In genomic region chr5:125404536-125404902, GRCm38 (mm10) we compare ENCODE assay signal across 8 mouse cellular contexts. TPM values are rescaled to one million over a fixed set of nuclear protein-coding genes. Genes with fewer than 3 reads are reported as not detected.
DNase-seq lines count a peak whose midpoint lies in the region; ATAC-seq and TF ChIP-seq lines count a peak whose summit lies in the region.

No protein-coding gene starts in this region.

- TF ChIP-seq CTCF in forebrain, postnatal 0 days (IDR thresholded peaks at IDR 0.05; ENCODE audit: low read depth) = no peak

- WGBS in heart, embryonic 14.5 days = 3% methylated on average over 7 of the region's 7 CpGs
- WGBS in forebrain, postnatal 0 days = 0% methylated on average over 7 of the region's 7 CpGs

- peak overlapping the region; percentile 86 for H3K4me2 ChIP-seq in heart, embryonic 14.5 days (ENCODE audit: low read length)
- H3K4me2 ChIP-seq in forebrain, postnatal 0 days (ENCODE audit: low read depth) = peak overlapping the region; percentile 57

- no peaks in the 10 kb centered on the region for H3K27me3 ChIP-seq in heart, embryonic 14.5 days (ENCODE audit: control insufficient read depth, insufficient read depth, low read length)
- no peaks in the 10 kb centered on the region for H3K27me3 ChIP-seq in forebrain, postnatal 0 days (ENCODE audit: insufficient read depth, low read length)

- DNase-seq in heart, adult 11 months = no peak
- peak; percentile 59 for DNase-seq in MN1 (ENCODE audit: low spot score)
- peak; percentile 67 for DNase-seq in forebrain, postnatal 0 days
- DNase-seq in lung, postnatal 10 days = peak; percentile 51
- DNase-seq in cerebellum, adult 18-20 months = no peak
- no peak for DNase-seq in spleen, postnatal 36 days (ENCODE audit: low spot score in 2 of 2)
- DNase-seq in gastrocnemius, adult 8-10 months (ENCODE audit: low spot score in 2 of 2) = no peak

- H3K4me3 ChIP-seq in heart, embryonic 14.5 days (ENCODE audit: control insufficient read depth in 1 of 2, insufficient read depth in 1 of 2, low read depth in 1 of 2, low read length in 2 of 2) = peak overlapping the region; percentile 49 to 60
- H3K4me3 ChIP-seq in forebrain, postnatal 0 days (ENCODE audit: low read depth, low read length) = peak overlapping the region; percentile 46

- H3K4me1 ChIP-seq in heart, embryonic 14.5 days (ENCODE audit: control insufficient read depth in 2 of 2, insufficient read depth in 2 of 2, low read length in 2 of 2) = peaks cover 11 to 17% of the 10 kb centered on the region in 2 experiments
- H3K4me1 ChIP-seq in forebrain, postnatal 0 days (ENCODE audit: insufficient read depth) = peaks cover 10% of the 10 kb centered on the region; the same call in 1 of the 2 replicates

- H3K36me3 ChIP-seq in heart, embryonic 14.5 days (ENCODE audit: control insufficient read depth, insufficient read depth, low read length) = no peaks in the 10 kb centered on the region
- H3K36me3 ChIP-seq in forebrain, postnatal 0 days (ENCODE audit: insufficient read depth) = no peaks in the 10 kb centered on the region

- ATAC-seq in heart, embryonic 14.5 days (ENCODE audit: insufficient number of reproducible peaks, insufficient read depth, low FRiP score, low read depth) = no peak
- ATAC-seq in forebrain, postnatal 0 days = no peak

- H3K27ac ChIP-seq in heart, embryonic 14.5 days (replicated peaks in 1 of 2; ENCODE audit: control insufficient read depth in 1 of 2, insufficient read depth in 1 of 2, low read depth in 2 of 2, low read length in 2 of 2) = peak overlapping the region; percentile 91 to 98
- peak overlapping the region; percentile 92 for H3K27ac ChIP-seq in forebrain, postnatal 0 days (ENCODE audit: low read depth, low read length)

- H3K9me3 ChIP-seq in heart, embryonic 14.5 days (ENCODE audit: control insufficient read depth, low read length) = no peaks in the 10 kb centered on the region
- H3K9me3 ChIP-seq in forebrain, postnatal 0 days (ENCODE audit: low read length) = no peaks in the 10 kb centered on the region

- peak overlapping the region; percentile 81 for H3K9ac ChIP-seq in heart, embryonic 14.5 days (ENCODE audit: low read length)
- H3K9ac ChIP-seq in forebrain, postnatal 0 days = peak overlapping the region; percentile 77

RNA-seq across cellular contexts. Expression of gene Ubc, which starts 14.5 kb away (rescaled TPM):
- polyA plus RNA-seq in heart, embryonic 14.5 days (2014; fragmentation: Nextera tagmentation; extraction: Ambion mirVana) = 859 and 861 TPM in 2 replicates
- 817 and 912 TPM in 2 replicates for total RNA-seq in forebrain, postnatal 0 days (2014; rRNA removed)
- 858 and 1,225 TPM in 2 replicates for polyA plus RNA-seq in forebrain, postnatal 0 days (2015; fragmentation: Nextera tagmentation; extraction: Ambion mirVana)
- 1,000 to 10,000 TPM; 1,167 to 1,677 (median 1,560) TPM for total RNA-seq in gastrocnemius, adult 8-10 months (2022)

RNA-seq across cellular contexts. Expression of gene Gm10382, which starts 15.4 kb away (rescaled TPM):
- 0.27 and 0.32 TPM in 2 replicates for polyA plus RNA-seq in heart, embryonic 14.5 days (2014; fragmentation: Nextera tagmentation; extraction: Ambion mirVana)
- 1.00 TPM in 1 of 2 replicates, not detected in the other for total RNA-seq in forebrain, postnatal 0 days (2014; rRNA removed)
- polyA plus RNA-seq in forebrain, postnatal 0 days (2015; fragmentation: Nextera tagmentation; extraction: Ambion mirVana) = 0.25 and 0.34 TPM in 2 replicates
- total RNA-seq in gastrocnemius, adult 8-10 months (2022) = under 1 TPM in 2 of 4 experiments, not detected in 2; 0.31 to 0.34 TPM

RNA-seq across cellular contexts. Expression of gene Dhx37, which starts 29.4 kb away (rescaled TPM):
- 7.2 and 8.2 TPM in 2 replicates for polyA plus RNA-seq in heart, embryonic 14.5 days (2014; fragmentation: Nextera tagmentation; extraction: Ambion mirVana)
- total RNA-seq in forebrain, postnatal 0 days (2014; rRNA removed) = 22.5 and 27.1 TPM in 2 replicates
- polyA plus RNA-seq in forebrain, postnatal 0 days (2015; fragmentation: Nextera tagmentation; extraction: Ambion mirVana) = 6.5 and 11.0 TPM in 2 replicates
- 1 to 10 TPM; 4.4 to 5.1 (median 4.8) TPM for total RNA-seq in gastrocnemius, adult 8-10 months (2022)

RNA-seq across cellular contexts. Expression of gene Bri3bp, which starts 36.8 kb away (rescaled TPM):
- polyA plus RNA-seq in heart, embryonic 14.5 days (2014; fragmentation: Nextera tagmentation; extraction: Ambion mirVana) = 34.8 and 36.6 TPM in 2 replicates
- total RNA-seq in forebrain, postnatal 0 days (2014; rRNA removed) = 78.3 and 83.3 TPM in 2 replicates
- polyA plus RNA-seq in forebrain, postnatal 0 days (2015; fragmentation: Nextera tagmentation; extraction: Ambion mirVana) = 45.7 and 48.4 TPM in 2 replicates
- total RNA-seq in gastrocnemius, adult 8-10 months (2022) = 1 to 10 TPM; 3.0 to 4.6 (median 4.1) TPM

Comparison
In these comparisons a context has a peak if more than half of its experiments do, and no peak if none do; other contexts are left out.
1. DNase-seq: peak in MN1 (single experiment), forebrain, postnatal 0 days (single experiment) and lung, postnatal 10 days (single experiment); none in heart, adult 11 months (single experiment), cerebellum, adult 18-20 months (0 of 2), spleen, postnatal 36 days (0 of 2) and gastrocnemius, adult 8-10 months (0 of 2).